Mouse (Mus musculus): ENCODE data around the gene Ncf4.

DNA sequence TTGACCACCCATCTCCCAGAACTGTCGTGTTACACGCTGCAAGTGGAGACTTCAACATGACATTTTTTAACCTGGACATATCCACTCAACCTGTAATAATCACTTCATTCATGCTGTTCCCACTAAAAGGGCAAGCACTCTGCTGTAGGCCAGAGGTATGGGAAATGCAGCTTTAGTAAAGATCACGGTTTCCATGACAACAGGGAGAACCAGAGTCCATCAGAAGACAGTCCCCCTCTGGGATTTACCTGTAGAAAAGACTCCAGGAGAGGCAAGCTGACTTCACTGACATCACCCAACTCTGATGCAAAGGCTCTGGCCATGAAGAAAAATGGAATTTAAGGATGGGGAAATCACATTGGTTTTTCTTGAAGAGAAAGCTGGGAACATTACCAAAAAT is 18.7 kb downstream of the Ncf4 start:
- TF ChIP-seq POLR2A (IDR thresholded peaks at IDR 0.05; ENCODE audit: extremely low read depth, insufficient read depth, low read length) (no peak), CTCF (IDR thresholded peaks at IDR 0.05; ENCODE audit: extremely low read depth, insufficient read depth, low read length) (no peak)

Data from cortical plate, adult 2 months (tissue).